1 mouse cellular context compared by ENCODE assay signal in the genomic region with DNA sequence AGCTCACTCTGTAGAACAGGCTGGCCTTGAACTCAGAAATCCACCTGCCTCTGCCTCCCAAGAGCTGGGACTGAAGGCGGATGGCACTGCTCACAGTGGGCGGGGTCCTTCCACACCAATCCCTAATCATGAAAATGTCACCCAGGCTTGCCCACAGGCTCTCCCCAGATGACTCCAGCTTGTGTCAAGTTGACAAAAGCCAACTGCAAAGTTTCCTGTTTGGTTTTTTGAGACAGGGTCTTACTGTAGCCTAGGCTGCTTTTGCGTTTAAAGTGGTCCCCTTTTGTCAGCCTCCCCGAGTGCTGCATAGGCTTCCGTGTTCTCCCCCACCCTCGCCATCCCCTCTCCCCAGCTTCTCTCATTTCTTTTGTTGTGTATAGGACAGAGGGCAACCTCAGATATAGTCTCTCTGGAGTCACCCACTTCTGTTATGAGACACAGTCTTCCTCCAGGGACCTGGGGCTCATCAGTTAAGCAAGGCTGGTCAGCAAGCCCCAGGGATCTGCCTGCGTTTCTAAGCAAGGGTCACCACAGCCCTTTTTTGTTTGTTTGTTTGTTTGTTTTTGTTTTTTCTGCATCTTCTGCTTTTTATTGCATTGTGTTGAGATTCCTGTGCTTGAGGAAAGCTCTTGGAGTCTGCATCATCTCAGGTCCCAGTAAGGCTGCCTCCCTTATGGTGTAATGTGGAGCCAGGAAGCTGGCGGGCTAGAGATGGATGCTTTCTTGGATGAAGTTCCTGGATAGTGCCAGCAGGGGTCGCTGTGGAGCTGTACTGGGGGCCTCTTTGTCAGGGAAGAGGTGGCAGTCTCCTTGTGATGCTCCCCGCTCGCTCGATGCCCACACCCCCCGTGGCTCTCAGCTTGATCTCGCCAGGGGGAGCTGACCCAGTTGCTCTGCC.
TF ChIP-seq lines count a peak whose summit lies in the region.

No protein-coding gene starts in this region.

TF ChIP-seq in ES-E14, 5 proteins besides CTCF, POLR2A, EP300 and RAD21:
- no peak for TF ChIP-seq ZNF384 (IDR thresholded peaks at IDR 0.05; ENCODE audit: low read depth, low read length)
- TF ChIP-seq MAFK (IDR thresholded peaks at IDR 0.05; ENCODE audit: insufficient read depth, low read depth, low read length), result no peak
- no peak for TF ChIP-seq CHD2 (IDR thresholded peaks at IDR 0.05; ENCODE audit: low read depth, low read length)
- no peak for TF ChIP-seq HCFC1 (IDR thresholded peaks at IDR 0.05; ENCODE audit: borderline replicate concordance, insufficient read depth, low read length)
- TF ChIP-seq ZC3H11A (IDR thresholded peaks at IDR 0.05; ENCODE audit: borderline replicate concordance, low read depth, low read length), result no peak; the same call in 1 of the 2 replicates
